Mouse (Mus musculus) kidney, adult 11 months (tissue): Measurements from ENCODE around the gene Klhl42.

Experiments
- DNase-seq: peaks from one replicate; pipeline ENCODE4 v3.0.0; 2022

The Klhl42 gene

DNA sequence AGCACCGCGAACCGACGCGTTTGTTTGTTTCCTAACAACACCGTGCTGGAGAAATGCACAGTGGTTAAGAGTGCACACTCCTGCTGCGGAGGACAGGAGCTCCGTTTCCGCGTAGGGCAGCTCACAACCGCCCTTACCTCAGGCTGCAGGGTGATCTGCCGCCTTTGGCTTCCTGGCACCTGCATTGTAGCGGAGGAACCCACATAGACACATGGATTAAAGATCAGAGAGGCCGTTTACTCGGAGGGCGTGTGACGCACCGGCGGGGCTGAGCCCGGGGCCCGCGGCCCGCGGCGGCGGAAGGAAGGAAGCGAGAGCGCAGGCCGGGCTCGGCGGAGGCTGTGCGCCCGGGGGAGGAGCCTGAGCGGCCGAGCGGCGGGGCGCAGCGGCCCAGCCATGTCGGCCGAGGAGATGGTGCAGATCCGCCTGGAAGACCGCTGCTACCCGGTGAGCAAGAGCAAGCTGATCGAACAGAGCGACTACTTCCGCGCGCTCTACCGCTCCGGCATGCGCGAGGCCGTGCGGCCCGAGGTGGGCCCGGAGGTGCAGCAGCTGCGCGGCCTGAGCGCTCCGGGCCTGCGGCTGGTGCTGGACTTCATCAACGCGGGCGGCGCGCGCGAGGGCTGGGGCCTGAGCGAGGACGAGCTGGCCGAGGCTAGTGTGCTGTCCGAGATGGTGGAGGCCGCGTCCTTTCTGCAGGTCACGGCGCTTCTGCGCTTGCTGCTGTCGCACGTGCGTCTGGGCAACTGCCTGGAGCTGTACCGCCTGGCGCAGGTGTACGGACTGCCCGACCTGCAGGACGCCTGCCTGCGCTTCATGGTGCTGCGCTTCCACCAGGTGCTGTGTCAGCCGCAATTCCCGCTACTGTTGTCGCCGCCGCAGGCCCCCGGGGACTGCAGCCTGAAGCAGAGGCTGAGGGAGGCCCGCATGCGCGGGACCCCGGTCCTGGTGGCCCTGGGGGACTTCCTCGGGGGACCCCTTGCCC lies at the start of gene Klhl42:
TSS of gene Klhl42 (plus strand) at position 244 of the 985 bp plus-strand sequence.
- DNase-seq, result peak; percentile 71

DNA sequence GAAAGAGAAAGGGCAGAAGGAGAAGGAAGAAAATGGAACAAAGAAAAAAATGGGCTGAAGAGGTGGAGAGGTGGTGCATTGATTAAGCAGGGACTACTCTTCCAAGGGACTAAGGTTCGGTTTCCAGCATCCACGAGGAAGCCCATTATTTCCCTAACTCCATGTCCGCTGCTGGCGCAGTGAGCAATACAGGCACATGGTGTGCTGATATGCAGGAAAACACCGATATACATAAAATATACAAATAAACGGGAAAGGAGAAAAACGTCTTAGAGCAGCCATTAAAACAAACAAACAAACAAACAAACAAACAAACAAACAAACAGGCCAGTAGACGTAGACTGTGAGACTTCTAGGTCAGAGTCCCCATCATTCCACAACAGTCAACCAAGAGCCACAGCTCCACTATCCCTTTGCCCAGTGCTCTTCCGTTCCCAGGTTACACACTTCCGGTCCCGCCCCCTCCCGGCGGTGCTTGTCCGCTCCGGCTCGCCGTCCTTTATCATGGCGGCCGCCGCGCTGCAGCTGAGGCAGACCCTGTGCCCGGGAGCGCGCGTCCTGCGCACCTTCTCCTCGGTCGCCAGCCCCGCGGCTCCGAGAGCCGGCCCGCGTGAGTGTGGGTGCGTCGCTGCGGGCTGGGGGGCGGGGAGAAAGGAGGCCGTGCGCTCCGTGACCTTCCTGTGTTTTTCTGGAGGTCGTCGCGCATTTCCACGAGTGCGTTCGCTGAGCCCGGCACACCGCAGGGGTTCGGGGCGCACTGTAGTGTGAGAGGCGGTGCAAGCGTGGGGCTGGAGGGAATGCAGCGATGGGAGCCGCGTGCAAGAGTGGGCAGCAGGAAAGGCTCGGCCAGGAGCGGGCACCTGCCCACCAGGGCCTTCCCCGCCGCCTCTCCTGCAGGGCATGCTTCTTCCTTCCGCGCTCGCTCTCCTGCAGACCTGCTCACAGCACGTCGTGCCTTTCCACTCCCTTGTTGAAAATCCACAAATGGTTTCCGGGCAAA lies 48.6 kb upstream of the Klhl42 start, which contains the start of gene Mrps35:
TSS of gene Mrps35 (plus strand) at position 474 of the 1,000 bp plus-strand sequence.
- DNase-seq, result peak; percentile 83

DNA sequence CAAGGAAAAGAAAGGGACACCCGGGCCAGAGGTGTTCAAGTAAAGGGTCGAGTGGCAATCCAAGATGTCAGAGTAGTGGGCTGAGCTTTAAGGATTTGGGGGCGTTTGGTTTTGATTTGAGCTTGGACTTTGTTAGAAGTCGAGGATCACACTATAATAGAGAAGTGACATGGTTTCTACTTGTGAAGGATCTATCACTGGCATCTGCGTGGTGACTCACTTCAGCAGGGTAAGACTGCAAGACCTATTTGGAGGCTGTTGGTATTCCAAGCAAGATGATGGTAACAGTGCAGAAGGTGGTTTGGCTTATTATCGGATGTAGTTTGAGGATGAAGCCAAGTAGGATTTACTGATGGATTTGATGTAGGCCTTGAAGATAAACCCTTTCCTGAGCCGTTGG lies 47.5 kb upstream of the Klhl42 start:
- DNase-seq, result no peak

DNA sequence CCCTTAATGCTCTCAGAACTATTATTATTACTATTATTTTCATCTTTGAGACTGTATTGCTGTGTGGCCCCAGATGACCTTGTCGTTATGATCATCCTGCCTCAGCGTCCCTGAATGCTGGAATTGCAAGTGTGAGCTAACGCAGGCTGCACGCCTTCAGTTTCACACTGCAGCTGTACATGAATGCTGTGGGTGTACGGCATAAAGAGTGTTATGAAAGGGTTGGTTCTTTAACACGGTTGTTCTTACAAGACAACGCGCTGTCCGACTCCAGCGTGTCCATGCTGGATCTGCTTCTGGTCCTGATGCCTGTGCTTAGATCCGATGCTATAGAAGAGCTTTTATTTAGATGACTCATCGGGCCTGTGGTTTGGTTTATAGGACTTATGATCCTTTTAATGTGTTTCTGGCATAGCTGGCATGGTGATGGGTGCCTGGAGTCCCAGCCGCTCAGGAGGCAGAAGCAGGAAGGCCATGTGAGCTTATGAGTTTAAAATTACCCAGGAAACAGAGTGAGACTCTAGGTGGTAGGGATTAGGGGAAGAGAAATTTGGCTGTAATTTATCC lies 41.9 kb upstream of the Klhl42 start:
- DNase-seq, result no peak

DNA sequence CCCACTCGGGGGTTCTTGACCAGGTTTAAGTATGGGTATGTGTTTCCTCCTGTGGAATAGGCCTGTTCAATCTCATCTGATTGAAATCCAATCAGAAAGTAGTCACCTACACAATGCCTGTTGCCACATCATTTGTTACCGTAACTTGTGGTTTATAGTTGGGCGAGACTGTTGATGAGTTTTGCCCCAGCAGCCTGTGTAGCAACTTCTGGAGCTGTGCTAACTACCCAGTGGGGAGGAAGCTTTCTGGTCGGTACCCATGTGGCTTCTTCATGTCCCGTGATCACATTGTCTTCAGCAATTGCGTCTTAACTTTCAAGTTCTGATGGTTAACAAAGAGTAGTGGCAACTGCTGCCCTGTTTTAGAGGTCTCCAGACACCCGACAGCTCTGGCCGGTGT lies 39.5 kb upstream of the Klhl42 start:
- no peak for DNase-seq

DNA sequence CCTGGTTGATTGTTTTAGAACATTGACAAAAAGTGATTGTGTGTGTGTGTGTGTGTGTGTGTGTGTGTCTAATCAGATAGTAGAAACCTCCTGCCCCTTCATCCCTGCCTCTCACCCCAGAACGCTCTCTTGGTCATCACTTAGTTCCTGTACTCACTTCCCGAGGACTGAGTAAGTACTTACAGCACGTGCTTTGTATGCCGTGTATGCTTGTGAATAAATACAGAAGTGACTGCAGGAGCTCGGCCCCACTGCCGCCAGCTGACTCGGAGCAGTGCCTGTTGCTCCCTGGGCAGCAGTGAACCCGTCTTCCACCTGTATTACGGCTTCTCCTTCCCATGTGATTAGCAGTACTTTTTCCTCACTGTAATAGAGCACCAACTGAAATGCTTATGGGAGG lies 38.7 kb upstream of the Klhl42 start:
- no peak for DNase-seq

DNA sequence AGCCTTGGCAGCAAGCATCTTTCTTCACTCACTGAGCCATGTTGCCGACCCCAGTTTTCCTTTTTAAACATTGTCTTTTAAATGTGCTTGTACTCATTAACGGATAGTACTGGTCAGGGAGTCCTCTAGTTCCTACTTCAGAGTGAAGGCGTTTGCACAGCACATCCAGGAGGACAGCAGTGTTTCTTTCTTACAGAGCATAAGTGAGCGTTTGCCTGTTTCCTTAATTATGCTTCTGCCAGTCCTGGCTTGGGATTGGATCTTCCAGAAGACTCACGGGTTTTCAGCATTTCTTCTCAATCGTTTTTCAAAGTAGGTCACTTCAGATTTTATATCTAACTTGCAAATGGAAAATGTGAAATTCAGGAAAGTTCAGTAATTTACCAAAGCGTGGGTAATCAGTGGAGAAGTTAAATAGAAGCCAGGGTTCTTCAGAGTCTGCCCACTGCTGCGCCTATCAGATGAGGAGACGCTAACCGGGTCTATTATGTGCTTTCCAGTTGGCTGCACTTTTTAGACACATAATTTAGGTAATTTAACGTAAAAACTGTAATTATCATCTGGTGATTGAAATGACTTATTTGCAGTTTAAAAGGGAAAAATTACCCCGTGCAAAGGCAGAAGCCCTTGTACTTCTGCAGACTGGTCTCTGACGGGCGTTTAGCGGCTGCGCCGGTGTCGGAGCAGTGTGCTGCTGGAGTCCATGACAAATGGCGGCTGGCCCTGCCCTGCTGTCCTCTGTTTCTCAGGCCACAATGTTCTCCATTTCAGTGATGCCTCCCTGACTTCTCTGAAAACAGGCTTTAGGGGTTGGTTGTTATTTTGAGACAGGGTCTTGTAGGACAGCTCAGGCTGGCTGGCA lies 37.2 kb upstream of the Klhl42 start:
- peak; percentile 27 for DNase-seq

DNA sequence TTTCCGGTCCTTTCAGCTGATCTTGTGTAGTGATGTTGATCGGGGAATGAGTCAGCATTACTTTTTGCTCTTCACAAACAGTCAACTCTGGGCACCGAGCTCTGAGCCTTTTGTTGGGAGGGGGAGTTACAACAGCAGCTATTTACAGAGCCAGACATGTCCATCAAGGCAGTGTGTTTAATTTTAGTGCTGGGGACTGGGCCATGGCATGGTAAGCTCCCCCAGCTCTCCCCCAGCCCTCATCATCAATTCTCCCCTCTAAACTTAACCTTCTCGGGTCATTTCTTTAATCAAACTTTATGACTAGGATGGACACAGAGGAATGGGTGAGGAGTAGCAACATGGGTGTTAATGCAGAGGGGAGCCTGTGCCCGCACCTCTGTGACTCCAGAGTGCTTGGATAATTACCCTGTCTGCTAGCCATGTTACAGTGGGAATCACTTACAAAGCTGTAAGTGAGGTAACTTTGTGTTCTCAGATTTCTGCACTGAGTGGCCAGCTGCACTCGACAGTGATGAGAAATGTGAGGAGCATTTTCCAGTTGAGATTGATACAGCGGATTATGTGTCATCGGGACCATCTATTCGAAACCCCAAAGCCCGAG lies 35.7 kb upstream of the Klhl42 start:
- DNase-seq, result no peak

DNA sequence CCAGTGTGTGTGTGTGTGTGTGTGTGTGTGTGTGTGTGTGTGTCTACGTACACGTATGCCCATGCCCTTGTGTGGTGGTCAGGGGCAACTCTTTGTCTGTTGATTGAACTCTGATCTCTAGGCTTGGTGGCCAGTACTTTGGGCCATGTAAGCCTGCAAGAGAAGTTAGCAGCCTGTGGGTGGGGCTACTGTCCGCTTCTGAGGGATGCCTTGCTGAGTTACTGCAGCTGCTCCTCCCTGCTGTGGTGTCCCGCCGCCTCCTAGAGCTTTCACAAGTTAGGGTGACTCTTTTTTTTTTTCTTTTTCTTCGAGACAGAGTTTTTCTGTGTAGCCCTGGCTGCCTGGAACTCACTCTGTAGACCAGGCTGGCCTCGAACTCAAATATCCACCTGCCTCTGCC lies 31.9 kb upstream of the Klhl42 start:
- peak; percentile 14 for DNase-seq

DNA sequence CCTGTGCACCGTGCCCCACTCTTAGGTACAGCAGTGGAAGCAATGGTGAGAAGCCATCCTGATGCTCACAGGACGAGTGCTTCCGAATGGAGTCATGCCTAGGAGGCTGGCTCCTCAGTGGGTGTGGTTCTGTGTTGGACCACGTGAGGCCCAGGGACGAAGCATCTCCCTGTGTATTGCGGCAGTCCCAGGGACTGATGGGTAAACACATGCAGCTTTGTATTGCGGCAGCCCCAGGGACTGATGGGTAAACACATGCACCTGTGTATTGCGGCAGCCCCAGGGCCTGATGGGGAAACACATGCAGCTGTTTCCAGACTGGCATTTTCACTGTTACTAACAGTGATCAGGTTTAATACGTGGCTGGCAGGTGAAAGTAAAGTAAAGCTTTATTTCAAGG lies 29.5 kb upstream of the Klhl42 start:
- no peak for DNase-seq

DNA sequence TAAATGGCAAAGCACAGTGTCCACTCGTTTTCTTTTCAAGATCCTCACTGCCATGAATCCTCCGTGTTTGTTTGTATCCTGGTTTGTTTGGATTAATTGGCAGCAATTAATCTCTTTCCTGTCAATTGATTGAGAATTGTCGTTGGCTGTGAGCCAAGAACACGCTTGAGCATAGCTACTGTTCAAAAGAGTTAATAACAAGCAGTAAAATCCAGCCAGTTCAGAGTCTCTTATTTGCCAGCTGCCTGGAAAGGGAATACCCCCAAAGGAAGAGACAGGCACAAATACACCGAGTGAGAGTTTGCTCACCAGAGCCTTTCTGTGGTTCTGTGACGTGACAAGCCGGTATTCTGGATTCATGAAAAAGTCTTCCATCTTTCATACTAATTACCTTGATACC lies 29.1 kb upstream of the Klhl42 start:
- no peak for DNase-seq

DNA sequence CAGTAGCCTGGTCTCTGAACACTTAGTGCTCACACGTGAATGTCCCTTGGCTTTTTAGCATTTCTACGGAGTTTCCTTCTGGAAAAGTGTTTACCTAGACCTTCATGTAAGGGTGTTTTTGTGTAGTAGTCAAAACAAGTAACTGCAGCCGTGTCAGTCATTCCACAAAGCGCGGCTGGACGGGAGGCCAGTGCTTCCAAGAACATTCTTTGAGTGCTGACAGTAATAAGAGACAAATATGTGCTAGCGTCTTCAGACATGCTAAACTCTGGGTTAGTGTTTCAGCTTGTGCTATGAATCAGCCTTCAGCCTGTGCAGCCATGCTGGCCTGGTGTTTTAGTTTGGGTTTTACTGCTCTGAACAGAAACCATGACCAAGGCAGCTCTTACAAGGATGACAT lies 28.5 kb upstream of the Klhl42 start:
- DNase-seq, result no peak

DNA sequence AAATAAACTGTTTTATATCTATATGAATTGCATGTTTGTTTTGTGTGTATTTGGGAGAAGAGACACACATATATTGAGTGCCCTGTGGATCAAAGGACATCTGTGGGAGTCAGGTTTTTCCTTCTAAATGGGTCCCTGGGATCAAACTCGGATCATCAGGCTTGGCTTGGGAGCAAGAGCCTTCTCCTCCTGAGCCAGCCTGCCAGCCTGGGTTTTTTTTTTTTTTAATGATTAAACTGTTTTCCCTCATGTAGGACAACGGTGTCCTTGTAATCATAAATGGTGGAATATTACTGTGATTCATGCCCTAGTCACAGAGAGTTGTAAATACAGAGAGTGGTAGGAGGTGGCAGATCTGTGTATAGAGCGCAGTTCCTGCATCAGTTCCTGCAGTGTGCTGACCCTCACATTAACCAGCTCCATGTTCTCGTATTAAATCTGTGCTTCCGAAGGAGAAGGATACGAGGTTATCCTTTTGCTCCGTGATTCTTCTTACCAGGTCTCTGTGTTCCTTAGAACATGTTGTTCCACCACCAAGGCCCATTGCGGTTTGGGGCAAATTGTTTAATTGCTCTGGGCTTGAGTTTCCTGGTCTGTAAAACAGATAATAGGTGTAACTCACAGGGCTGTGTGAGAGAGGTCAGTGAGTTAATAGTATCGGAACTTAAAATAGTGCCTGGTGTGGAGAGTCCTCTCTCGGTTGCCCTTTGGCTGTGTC lies 26.8 kb upstream of the Klhl42 start:
- peak; percentile 21 for DNase-seq

DNA sequence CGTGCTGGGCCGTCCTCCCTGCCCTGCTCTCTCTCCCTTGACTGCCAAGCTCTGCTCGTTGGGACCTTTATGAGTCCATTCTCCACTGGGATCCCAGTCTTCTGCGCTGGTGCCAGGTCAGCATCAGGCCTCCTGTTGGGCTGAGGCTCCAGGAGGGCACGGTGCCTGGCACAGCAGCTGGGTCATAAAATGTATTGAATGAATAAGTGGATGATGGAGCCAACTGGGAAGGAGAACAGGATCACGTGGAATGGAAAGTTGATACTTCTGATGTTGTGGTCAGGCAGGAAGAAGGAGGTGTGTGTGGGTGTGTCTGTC lies 26.3 kb upstream of the Klhl42 start:
- peak; percentile 73 for DNase-seq

DNA sequence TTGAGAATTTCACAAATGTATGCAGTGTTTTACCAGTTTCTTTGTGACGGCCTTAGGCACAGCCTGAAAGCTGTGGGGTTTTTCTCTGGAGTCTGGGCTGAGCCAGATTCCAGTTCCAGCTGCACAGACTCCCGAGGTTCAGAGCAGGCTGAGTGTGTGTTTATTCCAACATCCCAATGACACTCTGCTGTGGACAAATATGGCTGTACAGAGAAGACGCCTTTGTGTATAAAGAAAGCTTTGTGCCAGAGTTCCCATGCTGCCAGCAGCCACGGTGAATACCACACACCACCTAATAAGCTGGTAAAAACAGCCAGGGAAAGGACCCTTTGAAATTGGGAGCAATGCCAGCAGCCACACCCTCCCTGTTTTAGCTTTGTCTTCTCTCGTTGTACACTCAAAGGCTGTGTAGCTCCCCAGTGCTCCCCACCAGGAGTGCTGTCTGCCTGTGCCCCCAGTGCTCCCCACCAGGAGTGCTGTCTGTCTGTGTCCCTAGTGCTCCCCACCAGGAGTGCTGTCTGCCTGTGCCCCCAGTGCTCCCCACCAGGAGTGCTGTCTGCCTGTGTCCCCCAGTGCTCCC lies 15.3 kb upstream of the Klhl42 start:
- no peak for DNase-seq

DNA sequence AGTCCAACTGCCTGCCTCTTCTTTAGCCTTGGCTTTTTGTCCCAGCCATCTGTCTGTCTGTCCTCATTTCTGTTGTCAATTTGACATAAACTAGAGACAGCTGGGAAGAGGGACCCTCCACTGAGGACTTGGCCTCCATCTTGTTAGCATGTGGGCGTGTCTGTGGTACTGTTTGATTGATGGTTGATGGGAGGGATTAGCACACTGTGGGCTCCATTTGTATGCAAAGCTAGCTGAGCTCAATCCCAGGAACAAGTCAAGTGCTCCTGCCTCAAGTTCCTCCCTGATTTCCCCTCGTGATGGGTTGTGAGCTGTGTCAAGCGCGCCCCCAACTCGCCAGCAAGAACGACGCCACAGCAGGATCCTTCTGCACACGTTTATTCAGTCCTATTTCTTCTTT lies 14.3 kb upstream of the Klhl42 start:
- DNase-seq, result no peak

DNA sequence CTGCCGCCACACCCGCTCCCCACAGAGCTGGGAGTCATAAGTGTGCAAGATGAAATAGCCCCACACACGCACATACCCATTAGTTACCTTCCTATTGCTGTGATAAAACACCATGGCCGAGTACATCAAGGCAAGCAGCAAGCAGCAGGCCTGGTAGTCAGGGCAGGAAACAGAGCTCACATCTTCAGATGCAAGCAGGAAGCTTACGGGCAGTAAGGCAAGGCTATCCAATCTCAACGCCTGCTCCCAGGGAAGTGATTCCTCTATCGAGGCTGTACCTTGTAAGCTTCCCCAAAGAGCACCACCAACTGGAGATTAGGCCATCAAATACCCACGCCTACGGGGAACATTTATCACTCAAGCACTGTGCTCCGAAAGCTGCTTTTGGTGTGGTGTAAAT lies 11.3 kb upstream of the Klhl42 start:
- no peak for DNase-seq

DNA sequence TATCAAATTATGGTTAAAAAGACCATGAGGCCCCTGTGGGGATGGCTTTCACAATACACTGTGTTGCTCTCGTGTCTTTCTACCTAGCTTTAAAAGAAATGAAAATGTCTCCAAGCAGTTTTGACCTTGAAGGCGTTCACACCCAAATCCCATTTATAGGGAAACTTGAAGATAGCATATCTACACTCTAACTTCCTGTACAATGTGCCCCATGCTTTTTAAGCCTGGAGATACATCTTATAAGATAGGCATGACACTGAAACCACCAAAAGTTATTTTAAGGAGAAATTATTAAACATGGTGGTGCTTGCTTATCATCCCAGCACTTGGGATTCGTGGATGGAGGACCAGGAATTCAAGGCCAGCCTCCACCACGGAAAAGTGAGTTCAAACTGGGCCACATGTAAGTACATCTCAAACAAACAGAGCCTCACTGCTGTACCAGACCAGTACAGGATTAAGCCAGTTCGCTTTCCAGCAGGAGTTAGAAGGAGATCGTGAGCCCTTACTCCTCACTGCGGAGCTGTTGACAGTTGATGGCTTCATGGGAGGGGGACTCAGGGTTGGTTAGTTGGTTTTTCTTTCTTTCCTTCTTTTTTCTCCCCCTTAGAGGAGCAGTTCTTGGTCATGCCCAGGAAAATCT lies 5.7 kb upstream of the Klhl42 start:
- no peak for DNase-seq

DNA sequence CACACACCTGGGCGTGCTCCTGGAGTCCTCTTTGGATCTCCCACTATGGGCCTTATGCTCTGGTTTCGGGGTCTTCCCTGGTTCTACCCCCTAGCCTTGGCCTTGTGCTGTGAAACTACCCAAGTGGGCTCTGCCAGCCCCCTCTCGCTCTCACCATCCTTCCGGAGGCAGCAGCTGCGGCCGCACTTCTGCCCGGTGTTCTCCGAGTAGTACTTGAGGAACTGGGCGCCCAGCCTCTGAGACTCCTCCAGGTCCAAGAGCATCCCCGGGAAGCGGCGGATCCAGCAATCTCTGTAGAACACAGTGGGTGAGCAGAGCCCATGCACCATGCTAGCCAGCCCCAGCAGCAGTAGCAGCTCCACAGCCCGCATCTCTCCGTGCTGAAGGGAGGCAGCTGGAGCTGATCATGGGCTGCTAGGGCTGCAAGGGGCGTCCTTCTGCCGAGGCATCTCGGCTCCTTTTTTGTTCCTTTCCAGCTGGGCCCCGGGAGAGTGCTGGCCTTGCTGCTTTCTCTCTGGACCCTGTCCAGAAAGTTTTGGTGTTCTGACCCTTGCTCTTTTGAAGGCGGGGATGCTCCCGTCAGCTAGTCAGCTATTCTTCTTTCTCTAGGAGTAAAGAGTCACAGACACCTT lies 4.5 kb upstream of the Klhl42 start, which contains the start of gene Mansc4:
TSS of gene Mansc4 (minus strand) at position 439 of the 632 bp plus-strand sequence.
- DNase-seq, result peak; percentile 75

DNA sequence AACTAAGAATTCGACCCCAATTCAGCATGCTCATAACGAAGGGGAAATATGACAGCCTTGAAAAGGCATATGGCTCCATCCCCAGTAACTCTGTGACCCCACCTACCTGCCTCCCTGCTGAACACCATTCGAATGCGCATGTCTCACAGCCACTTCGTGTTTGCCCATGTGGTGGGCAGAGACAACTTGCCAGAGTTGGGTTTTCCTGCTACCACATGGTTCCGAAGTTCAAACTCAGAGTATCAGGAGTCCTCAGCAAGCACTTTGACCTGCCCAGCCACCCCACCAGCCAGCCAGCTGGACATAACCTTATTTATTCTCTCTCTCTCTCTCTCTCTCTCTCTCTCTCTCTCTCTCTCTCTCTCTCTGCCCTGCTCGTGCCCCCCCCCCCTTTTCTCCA lies 3.4 kb upstream of the Klhl42 start:
- DNase-seq, result peak; percentile 84
